Mouse (Mus musculus) adipocyte (in vitro differentiated cells): ENCODE measurements around the gene Col4a6.

Experiments used
- DNase-seq: peaks from one replicate; pipeline ENCODE4 v3.0.0-alpha.2; 2016; ENCODE audit warnings: low spot score

Col4a6 gene

GRCm38 (mm10) chrX:141249636-141250035 is 224.2 kb downstream of the Col4a6 start:
- no peak for DNase-seq

DNA sequence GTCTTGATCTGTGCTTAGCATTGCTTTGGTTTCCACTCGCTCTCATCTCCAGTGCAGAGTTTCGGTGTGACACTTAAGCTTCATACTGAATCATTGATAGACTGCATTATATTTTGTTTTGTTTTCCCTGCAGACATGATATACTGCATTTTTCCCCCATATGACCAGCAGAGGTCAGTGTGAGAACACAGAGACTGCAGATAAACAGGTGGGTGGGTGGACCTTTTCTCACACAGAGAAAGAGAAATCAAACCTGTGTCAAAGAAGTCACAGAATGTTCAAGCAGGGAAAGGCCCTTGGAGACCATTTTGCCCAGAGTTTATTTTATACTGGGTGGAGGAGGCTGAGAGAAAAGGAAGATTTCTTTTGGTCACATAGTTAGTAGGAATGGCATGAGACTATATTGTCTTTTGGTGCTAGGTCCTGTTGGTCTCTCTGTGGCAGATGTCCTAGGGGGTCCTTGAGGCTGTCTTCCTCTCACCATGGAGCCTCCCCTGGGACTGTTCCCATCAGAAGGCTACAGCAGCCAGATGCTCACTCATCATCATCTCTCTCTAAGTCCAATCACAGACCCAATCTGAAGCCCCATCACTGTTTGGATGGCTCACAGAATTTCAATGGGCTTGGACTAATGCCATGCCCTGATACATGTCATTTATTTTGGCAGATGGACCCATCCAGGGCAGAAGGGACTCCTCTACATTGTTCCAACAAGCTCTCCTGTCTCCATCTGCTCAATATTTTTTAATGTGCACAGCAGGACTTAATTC is 237.1 kb downstream of the Col4a6 start:
- DNase-seq = peak; percentile 57

DNA sequence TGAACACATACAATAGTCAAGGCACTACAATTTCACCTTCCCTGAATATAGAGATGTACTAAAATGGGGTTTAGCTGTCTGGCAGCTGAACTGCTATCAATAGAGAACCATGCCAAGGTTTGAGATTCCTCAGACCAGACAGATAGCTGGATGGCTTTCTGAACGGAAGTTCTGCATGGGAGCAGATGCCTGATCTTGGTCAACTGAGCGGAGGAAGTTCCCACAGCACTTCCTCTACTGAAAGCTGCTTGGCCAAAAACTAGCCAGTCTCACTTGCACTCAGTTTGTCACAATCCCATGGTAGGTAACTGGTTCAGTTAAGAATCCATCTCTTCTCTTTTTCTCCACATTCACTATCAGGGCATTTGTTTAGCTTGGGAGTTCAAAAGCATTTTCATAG is 245.7 kb downstream of the Col4a6 start:
- no peak for DNase-seq

- peak; percentile 66 for DNase-seq
Observed at GRCm38 (mm10) chrX:141212802-141213201, 261.1 kb downstream of the Col4a6 start.

DNA sequence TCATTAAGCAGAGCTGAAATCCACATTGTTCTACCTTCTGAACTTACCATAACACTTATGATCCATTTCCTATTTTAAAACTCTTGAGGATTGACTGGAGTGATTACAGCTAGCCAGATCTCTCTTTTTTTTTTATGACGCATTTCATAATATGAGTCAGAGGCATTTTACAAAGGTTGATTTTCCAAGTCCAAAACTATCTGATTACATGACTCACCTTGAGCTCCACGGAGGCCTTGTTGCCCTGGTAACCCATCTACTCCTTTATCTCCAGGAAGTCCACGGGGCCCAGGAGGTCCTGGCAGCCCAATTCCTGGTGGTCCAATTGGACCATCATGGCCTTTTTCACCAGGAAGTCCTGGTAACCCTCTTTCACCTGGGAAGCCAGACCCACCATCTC is 274.9 kb downstream of the Col4a6 start:
- DNase-seq = no peak

DNA sequence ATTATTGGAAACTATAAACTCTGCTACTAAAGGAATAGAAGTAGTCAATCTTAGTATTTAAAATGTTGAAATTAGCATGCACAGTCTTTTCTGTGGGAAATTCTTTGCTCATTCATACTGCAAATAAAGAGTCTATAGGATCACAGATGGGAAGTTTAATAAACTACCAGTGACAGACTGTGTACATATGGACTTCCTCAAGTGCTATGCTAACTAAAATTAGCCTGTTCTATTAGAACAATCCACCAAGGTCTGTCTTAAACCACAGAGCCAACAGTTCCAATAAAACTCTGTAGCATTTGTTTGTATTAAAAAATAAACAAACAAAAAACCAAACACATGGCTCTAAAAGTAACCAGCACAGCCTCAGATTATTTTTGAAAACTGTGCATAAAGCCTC is 278.8 kb downstream of the Col4a6 start:
- DNase-seq = no peak

DNA sequence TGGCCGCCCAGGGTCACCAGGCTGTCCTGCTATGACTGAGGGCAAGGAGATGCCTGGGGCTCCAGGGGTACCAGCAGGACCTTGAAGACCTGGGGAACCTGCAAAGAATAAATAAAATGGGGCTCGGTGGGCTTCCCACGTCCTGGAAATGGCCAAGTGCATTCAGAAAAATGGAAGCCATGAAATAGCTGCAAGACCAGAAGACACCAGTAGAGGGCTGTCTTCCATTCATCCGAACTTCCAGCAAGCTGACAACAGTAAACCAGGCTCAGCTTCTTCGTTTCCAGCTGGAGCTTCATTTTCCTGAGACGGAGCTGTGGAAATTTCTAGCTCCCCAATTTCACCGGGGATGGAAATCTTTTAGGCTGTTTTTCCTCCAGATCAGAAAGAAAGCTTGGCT is 298.5 kb downstream of the Col4a6 start:
- DNase-seq = peak; percentile 44

DNA sequence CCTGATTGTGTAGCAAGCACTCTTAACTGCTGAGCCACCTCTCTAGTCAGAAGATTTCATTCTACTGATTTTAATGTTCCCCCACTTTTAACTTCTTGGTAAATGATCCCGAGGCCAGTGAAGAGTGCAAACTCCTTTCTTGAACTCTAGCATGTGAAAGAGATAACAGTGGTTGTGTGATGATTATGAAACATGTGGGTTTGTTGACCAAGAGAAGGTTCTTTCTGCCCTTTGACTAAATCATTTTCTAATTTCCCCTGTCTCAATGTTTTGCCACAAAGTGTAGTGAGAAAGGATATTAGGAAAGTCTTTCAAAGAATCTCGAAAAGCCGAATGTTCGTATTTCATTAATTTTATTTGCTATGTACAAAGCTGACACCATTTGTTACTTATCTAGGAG is 308.8 kb downstream of the Col4a6 start:
- no peak for DNase-seq

GRCm38 (mm10) chrX:141160371-141160770 is 313.5 kb downstream of the Col4a6 start:
- no peak for DNase-seq

GRCm38 (mm10) chrX:141158160-141158559 is 315.7 kb downstream of the Col4a6 start:
- DNase-seq = peak; percentile 51

DNA sequence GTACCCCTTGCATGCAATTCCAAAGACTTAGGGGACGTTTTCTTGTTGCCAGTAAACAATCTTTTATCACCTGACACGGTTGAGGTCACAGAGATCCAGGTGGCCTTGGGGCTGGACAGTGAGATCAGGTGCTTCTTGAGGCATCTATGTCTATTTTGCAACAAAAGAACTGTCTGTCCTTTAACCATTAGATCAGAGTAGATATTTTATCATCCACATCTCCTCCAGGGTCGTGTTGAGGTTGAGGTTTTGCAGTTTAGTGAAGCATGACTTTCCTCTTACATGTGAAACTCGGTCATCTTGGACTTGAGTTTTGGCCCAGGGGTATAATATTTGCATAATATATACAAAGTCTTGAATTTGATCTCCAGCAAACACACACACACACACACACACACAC is 316.2 kb downstream of the Col4a6 start:
- no peak for DNase-seq

DNA sequence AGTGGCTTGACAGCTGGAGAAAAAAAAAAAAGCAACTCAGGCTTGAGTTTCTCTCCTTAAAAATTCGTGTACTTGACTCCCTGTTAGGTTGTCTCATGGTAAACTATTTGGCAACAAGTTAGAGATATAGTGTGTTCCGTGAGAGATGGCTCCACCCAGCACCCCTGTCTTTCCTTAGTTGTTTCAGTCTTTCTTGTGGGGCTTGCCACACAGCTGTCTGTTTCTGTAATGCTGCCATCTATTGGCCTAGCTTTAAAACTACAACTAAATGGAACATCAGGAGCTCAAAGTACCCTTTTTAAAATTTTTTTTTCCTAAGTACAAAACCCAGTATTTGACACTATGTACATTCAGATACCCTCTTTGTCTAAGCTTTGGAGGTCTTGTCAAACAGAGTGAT is 317.2 kb downstream of the Col4a6 start:
- peak; percentile 34 for DNase-seq

GRCm38 (mm10) chrX:141151182-141151581 is 322.7 kb downstream of the Col4a6 start:
- DNase-seq = no peak

DNA sequence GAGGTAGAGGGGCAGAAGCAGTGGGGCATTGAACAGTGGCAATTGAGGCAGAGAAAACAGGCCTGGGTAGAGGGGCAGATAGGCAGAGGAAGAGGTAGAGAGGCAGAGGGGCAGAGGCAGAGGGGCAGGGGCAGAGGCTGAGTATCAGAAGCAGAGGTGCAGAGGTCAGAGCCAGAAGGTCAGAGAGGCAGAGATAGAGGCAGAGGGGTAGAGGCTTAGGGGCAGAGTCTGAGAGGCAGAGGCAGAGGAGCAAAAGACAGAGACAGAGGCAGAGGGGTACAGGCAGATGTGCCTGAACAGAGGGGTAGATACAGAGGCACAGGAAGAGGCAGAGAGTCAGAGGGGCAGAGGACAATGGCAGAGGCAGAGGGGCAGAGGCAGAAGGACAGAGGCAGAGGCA is 323.6 kb downstream of the Col4a6 start:
- DNase-seq = no peak

DNA sequence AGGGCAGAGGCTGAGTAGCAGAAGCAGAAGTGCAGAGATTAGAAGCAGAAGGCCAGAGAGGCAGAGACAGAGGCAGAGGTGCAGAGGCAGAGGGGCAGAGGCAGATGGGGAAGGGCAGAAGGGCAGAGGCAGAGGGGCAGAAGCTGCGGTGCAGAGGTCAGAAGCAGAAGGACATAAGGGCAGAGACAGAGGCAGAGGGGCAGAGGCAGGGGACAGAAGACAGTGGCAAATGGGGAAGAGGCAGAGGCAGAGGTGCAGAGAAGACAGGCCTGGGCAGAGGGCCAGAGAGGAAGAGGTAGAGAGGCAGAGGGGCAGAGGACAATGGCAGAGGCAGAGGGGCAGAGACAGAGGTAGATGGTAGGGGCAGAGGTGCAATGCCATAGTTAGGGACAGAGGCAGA is 324.2 kb downstream of the Col4a6 start:
- no peak for DNase-seq
